13 mouse cellular contexts compared by ENCODE assay signal in the genomic region with DNA sequence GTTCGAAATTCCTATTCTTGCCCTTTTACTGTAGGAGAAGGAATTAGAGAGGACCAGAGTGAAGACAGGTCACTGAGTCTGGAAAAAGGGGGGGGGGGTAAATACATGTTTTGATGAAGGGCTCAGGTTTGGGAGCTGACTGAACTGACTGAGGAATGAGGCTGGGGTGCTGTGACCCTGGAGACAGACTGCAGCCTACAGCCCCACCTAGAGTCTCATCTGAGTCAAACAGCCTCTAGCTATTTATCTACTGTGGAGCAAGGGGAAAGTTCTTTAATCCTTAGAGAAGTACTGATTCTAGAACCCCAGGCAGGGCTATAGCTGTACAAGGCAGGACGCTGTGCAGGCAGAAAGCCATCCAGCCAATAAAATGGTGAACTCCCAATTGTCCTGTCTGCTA.
DNase-seq lines count a peak whose midpoint lies in the region; ATAC-seq and TF ChIP-seq lines count a peak whose summit lies in the region.
"Had no signal": no experiment of that assay in that cellular context is flagged by ENCODE, and none has a peak within 500 bp of the region (broad histone marks: within the 10 kb centered on the region; RNA-seq: fewer than 3 reads in every experiment).

No protein-coding gene starts in this region.

- H3K36me3 ChIP-seq in kidney, adult 2 months (ENCODE audit: control insufficient read depth, insufficient read depth, low read length): no peaks in the 10 kb centered on the region
- H3K36me3 ChIP-seq in neural tube, embryonic 12.5 days: no peaks in the 10 kb centered on the region
- H3K36me3 ChIP-seq in stomach, postnatal 0 days (ENCODE audit: control insufficient read depth, insufficient read depth, low read length): no peaks in the 10 kb centered on the region

- H3K27ac ChIP-seq in kidney, adult 2 months (ENCODE audit: insufficient read depth, low read depth, low read length): no peak overlapping the region
- H3K27ac ChIP-seq in neural tube, embryonic 12.5 days: no peak overlapping the region
- H3K27ac ChIP-seq in stomach, postnatal 0 days (replicated peaks): no peak overlapping the region

- ATAC-seq in neural tube, embryonic 12.5 days (ENCODE audit: low FRiP score, low read depth): 0 out of 2 replicates have a peak, but pooled peaks have one; percentile 33
- no peak for ATAC-seq in stomach, postnatal 0 days (ENCODE audit: low FRiP score, low TSS enrichment)
- ATAC-seq: hindbrain, embryonic 16.5 days had no signal

- TF ChIP-seq EP300 in stomach, postnatal 0 days (optimal IDR thresholded peaks at IDR 0.05): no peak

- DNase-seq in embryo, embryonic 10.5 days (ENCODE audit: low spot score): peak; percentile 40
- no peak for DNase-seq in embryo, embryonic 11 days
- DNase-seq in kidney, adult 2 months: no peak
- DNase-seq in kidney, postnatal 4 days: no peak
- no peak for DNase-seq in neural tube, embryonic 10.5 days (ENCODE audit: extremely low spot score, low spot score)
- no peak for DNase-seq in stomach, postnatal 0 days (ENCODE audit: low spot score)
- DNase-seq in thymus, postnatal 4 days: no peak
- DNase-seq: B cell, adult 2 months; cerebellum, postnatal 14 days; gastrocnemius, postnatal 36 days; kidney, postnatal 36 days had no signal

- no peak overlapping the region for H3K4me2 ChIP-seq in neural tube, embryonic 12.5 days (replicated peaks)
- H3K4me2 ChIP-seq in stomach, postnatal 0 days (replicated peaks; ENCODE audit: low read depth): no peak overlapping the region

- no peak for TF ChIP-seq POLR2A in kidney, adult 2 months (IDR thresholded peaks at IDR 0.05; ENCODE audit: low read depth, low read length)

- H3K27me3 ChIP-seq in kidney, adult 2 months (replicated peaks; ENCODE audit: control insufficient read depth, insufficient read depth, low read length): no peaks in the 10 kb centered on the region
- H3K27me3 ChIP-seq in neural tube, embryonic 12.5 days (replicated peaks): no peaks in the 10 kb centered on the region
- no peaks in the 10 kb centered on the region for H3K27me3 ChIP-seq in stomach, postnatal 0 days (ENCODE audit: control insufficient read depth, insufficient read depth, low read length)

- no peaks in the 10 kb centered on the region for H3K4me1 ChIP-seq in kidney, adult 2 months (ENCODE audit: control insufficient read depth, insufficient read depth, low read length)
- H3K4me1 ChIP-seq in neural tube, embryonic 12.5 days: peaks cover 4% of the 10 kb centered on the region; the same call in 1 of the 2 replicates
- H3K4me1 ChIP-seq in stomach, postnatal 0 days (replicated peaks; ENCODE audit: control insufficient read depth, insufficient read depth): no peaks in the 10 kb centered on the region

- H3K9ac ChIP-seq in neural tube, embryonic 12.5 days: no peak overlapping the region
- H3K9ac ChIP-seq in stomach, postnatal 0 days (ENCODE audit: low read length): no peak overlapping the region

- H3K9me3 ChIP-seq in neural tube, embryonic 12.5 days: no peaks in the 10 kb centered on the region
- no peaks in the 10 kb centered on the region for H3K9me3 ChIP-seq in stomach, postnatal 0 days (ENCODE audit: control insufficient read depth, low read length)

- peak; percentile 34; the same call in 1 of the 2 replicates for TF ChIP-seq CTCF in kidney, adult 2 months (conservative IDR thresholded peaks at IDR 0.05; ENCODE audit: insufficient read depth, insufficient read length, low read depth, low read length)
- TF ChIP-seq CTCF in stomach, postnatal 0 days (IDR thresholded peaks at IDR 0.05; ENCODE audit: low read depth): peak; percentile 60

- WGBS in kidney, adult 2 months: 90% methylated on average over 2 of the region's 2 CpGs
- WGBS in neural tube, embryonic 12.5 days: 77% methylated on average over 2 of the region's 2 CpGs
- 79% methylated on average over 2 of the region's 2 CpGs for WGBS in stomach, postnatal 0 days

- H3K4me3 ChIP-seq in kidney, adult 2 months (ENCODE audit: insufficient read depth, low read depth, low read length): no peak overlapping the region
- H3K4me3 ChIP-seq in neural tube, embryonic 12.5 days: no peak overlapping the region
- H3K4me3 ChIP-seq in stomach, postnatal 0 days (ENCODE audit: low read depth, low read length): no peak overlapping the region
